Mouse (Mus musculus) central nervous system, embryonic 14 days (tissue): ENCODE data around the gene Mcts1. TPM values are rescaled to one million over a fixed set of nuclear protein-coding genes. Genes with fewer than 3 reads are reported as not detected.

Source experiments
- polyA plus RNA-seq: library from polyadenylated mRNA; depleted of rRNA; stranded (reverse); fragments of >200 nt; gene quantifications from 2 replicates; pipeline ENCODE4 v1.2.3, GENCODE M21; 2012; rRNA removed

The Mcts1 gene
- 115 and 118 TPM in 2 replicates for polyA plus RNA-seq

GRCm38 (mm10) chrX:38600177-38600994, at the start of gene Mcts1:
Mcts1 (plus strand) TSS chrX:38600578.

GRCm38 (mm10) chrX:38576078-38576477, 24.3 kb upstream of the Mcts1 start, which contains the start of gene Cul4b:
Cul4b (minus strand) TSS chrX:38576196.

GRCm38 (mm10) chrX:38634801-38635637, 34.6 kb downstream of the Mcts1 start, which contains the start of gene C1galt1c1:
C1galt1c1 (minus strand) TSS chrX:38635087.

Other genes starting within 250 kb of the Mcts1 start
- 46.5 and 56.8 TPM in 2 replicates for gene Lamp2, start 144.1 kb upstream of the Mcts1 start, polyA plus RNA-seq
- gene Cul4b, start 24.4 kb upstream of the Mcts1 start, polyA plus RNA-seq, result 18.4 and 19.9 TPM in 2 replicates
- gene C1galt1c1, start 34.5 kb downstream of the Mcts1 start, polyA plus RNA-seq, result 22.9 and 23.5 TPM in 2 replicates
- gene 6030498E09Rik, start 172.1 kb downstream of the Mcts1 start, polyA plus RNA-seq, result 0.06 TPM in 1 of 2 replicates, not detected in the other